Mouse (Mus musculus) WW6 (cell line): ENCODE results near the gene Tacc2.

Experiments used
- DNase-seq: peaks from one replicate; pipeline ENCODE4 v3.0.0-alpha.2; 2013; ENCODE audit warnings: low read depth, low spot score

Gene Tacc2

GRCm38 (mm10) chr7:130617591-130617990, 40.4 kb downstream of the Tacc2 start:
- DNase-seq = no peak

GRCm38 (mm10) chr7:130621068-130621467, 43.8 kb downstream of the Tacc2 start:
- DNase-seq = no peak

GRCm38 (mm10) chr7:130621953-130622352, 44.7 kb downstream of the Tacc2 start:
- DNase-seq = no peak

- DNase-seq = no peak
Observed at GRCm38 (mm10) chr7:130622359-130622758, 45.1 kb downstream of the Tacc2 start.

- DNase-seq = no peak
Observed at GRCm38 (mm10) chr7:130624299-130624698, 47.1 kb downstream of the Tacc2 start.

- DNase-seq = no peak
Observed at GRCm38 (mm10) chr7:130625361-130625760, 48.1 kb downstream of the Tacc2 start.

GRCm38 (mm10) chr7:130628601-130629000, 51.4 kb downstream of the Tacc2 start:
- DNase-seq = no peak

GRCm38 (mm10) chr7:130629999-130630398, 52.8 kb downstream of the Tacc2 start:
- DNase-seq = no peak

- DNase-seq = no peak
Observed at GRCm38 (mm10) chr7:130630956-130631355, 53.7 kb downstream of the Tacc2 start.

GRCm38 (mm10) chr7:130631553-130632378, 54.5 kb downstream of the Tacc2 start:
- DNase-seq = no peak

- no peak for DNase-seq
Observed at GRCm38 (mm10) chr7:130632379-130632732, 55.1 kb downstream of the Tacc2 start.

- DNase-seq = no peak
Observed at GRCm38 (mm10) chr7:130634259-130634871, 57.1 kb downstream of the Tacc2 start.

- no peak for DNase-seq
Observed at GRCm38 (mm10) chr7:130635212-130635611, 58.0 kb downstream of the Tacc2 start.

GRCm38 (mm10) chr7:130636274-130636673, 59.0 kb downstream of the Tacc2 start:
- DNase-seq = no peak

- DNase-seq = no peak
Observed at GRCm38 (mm10) chr7:130636902-130637301, 59.7 kb downstream of the Tacc2 start.

- DNase-seq = no peak
Observed at GRCm38 (mm10) chr7:130637811-130638210, 60.6 kb downstream of the Tacc2 start.

GRCm38 (mm10) chr7:130640681-130641080, 63.4 kb downstream of the Tacc2 start:
- no peak for DNase-seq

- DNase-seq = peak; percentile 48
Observed at GRCm38 (mm10) chr7:130645332-130645993, 68.2 kb downstream of the Tacc2 start.

GRCm38 (mm10) chr7:130645994-130646761, 68.9 kb downstream of the Tacc2 start:
- peak; percentile 48 for DNase-seq

- peak; percentile 48 for DNase-seq
Observed at GRCm38 (mm10) chr7:130646762-130647139, 69.5 kb downstream of the Tacc2 start.

GRCm38 (mm10) chr7:130648061-130648460, 70.8 kb downstream of the Tacc2 start:
- DNase-seq = no peak

- DNase-seq = no peak
Observed at GRCm38 (mm10) chr7:130649257-130649656, 72.0 kb downstream of the Tacc2 start.
